Mouse (Mus musculus) T-helper 2 cell (primary cell): ENCODE data around the gene Thoc3.

Source experiments
- in situ Hi-C: fragments of 300-600 bp; cut with MboI, MseI; formaldehyde crosslinking; loops from one replicate; pipeline ENCODE4 v1.15.1; 2025; ENCODE audit warnings: high pct_unique_total_duplicates

The Thoc3 gene

GRCm38 (mm10) chr13:54443693-54444092 is 25.0 kb downstream of the Thoc3 start:
- in situ Hi-C loops, result loop anchor here (5.0 kb wide), 1 partner anchor 196 kb away; no protein-coding TSS in a partner anchor

GRCm38 (mm10) chr13:54439912-54440311 is 28.7 kb downstream of the Thoc3 start:
- in situ Hi-C loops, result loop anchor here (5.0 kb wide), 1 partner anchor 193 kb away; no protein-coding TSS in a partner anchor

GRCm38 (mm10) chr13:54438814-54439213 is 29.8 kb downstream of the Thoc3 start:
- in situ Hi-C loops, result no loop called here

- in situ Hi-C loops, result no loop called here
Observed at GRCm38 (mm10) chr13:54437083-54437482, 31.6 kb downstream of the Thoc3 start.

- in situ Hi-C loops, result no loop called here
Observed at GRCm38 (mm10) chr13:54436666-54437065, 32.0 kb downstream of the Thoc3 start.

GRCm38 (mm10) chr13:54431161-54431560 is 37.5 kb downstream of the Thoc3 start:
- in situ Hi-C loops, result no loop called here

- in situ Hi-C loops, result no loop called here
Observed at GRCm38 (mm10) chr13:54430051-54430450, 38.6 kb downstream of the Thoc3 start.

- in situ Hi-C loops, result loop anchor here (10.0 kb wide), 1 partner anchor 1386 kb away; no protein-coding TSS in a partner anchor
Observed at GRCm38 (mm10) chr13:54428771-54429170, 39.9 kb downstream of the Thoc3 start.

GRCm38 (mm10) chr13:54426781-54427655 is 41.6 kb downstream of the Thoc3 start:
- in situ Hi-C loops, result loop anchor here (10.0 kb wide), 1 partner anchor 1388 kb away; no protein-coding TSS in a partner anchor

- in situ Hi-C loops, result loop anchor here (10.0 kb wide), 1 partner anchor 1390 kb away; no protein-coding TSS in a partner anchor
Observed at GRCm38 (mm10) chr13:54425269-54425668, 43.4 kb downstream of the Thoc3 start.

GRCm38 (mm10) chr13:54420226-54420625 is 48.4 kb downstream of the Thoc3 start:
- in situ Hi-C loops, result loop anchor here (10.0 kb wide), 1 partner anchor 1395 kb away; no protein-coding TSS in a partner anchor

GRCm38 (mm10) chr13:54418781-54419327 is 49.8 kb downstream of the Thoc3 start:
- in situ Hi-C loops, result no loop called here

GRCm38 (mm10) chr13:54415059-54415458 is 53.6 kb downstream of the Thoc3 start:
- in situ Hi-C loops, result no loop called here

- in situ Hi-C loops, result no loop called here
Observed at GRCm38 (mm10) chr13:54412721-54413120, 55.9 kb downstream of the Thoc3 start.

GRCm38 (mm10) chr13:54412236-54412635 is 56.4 kb downstream of the Thoc3 start:
- in situ Hi-C loops, result no loop called here

GRCm38 (mm10) chr13:54411656-54412055 is 57.0 kb downstream of the Thoc3 start:
- in situ Hi-C loops, result no loop called here
